In the genomic region with DNA sequence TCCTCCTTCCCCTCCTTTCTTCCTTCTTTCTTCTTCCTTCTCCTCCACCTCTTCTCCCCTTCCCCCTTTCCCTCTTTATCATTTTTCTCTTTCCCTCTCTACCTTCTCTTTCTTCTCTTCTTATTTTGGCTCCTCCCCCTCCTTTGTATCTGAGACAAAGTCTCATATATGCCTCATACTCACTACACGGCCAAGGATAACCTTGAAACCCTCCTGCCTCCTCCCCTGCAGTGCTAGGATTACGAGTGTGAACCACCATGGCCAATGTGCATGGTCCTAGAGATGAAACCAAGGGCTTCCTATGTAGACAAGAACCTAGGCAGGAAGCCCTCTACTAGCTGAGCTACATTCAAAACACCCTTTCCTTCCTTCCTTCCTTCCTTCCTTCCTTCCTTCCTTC, we compare ENCODE assay signal across 19 mouse cellular contexts. TPM values are rescaled to one million over a fixed set of nuclear protein-coding genes. Genes with fewer than 3 reads are reported as not detected.
DNase-seq lines count a peak whose midpoint lies in the region; ATAC-seq and TF ChIP-seq lines count a peak whose summit lies in the region.
"Had no signal": no experiment of that assay in that cellular context is flagged by ENCODE, and none has a peak within 500 bp of the region (broad histone marks: within the 10 kb centered on the region; RNA-seq: fewer than 3 reads in every experiment).

No protein-coding gene starts in this region.

- no peaks in the 10 kb centered on the region for H3K9me3 ChIP-seq in heart, embryonic 13.5 days
- no peaks in the 10 kb centered on the region for H3K9me3 ChIP-seq in lung, embryonic 16.5 days (ENCODE audit: control insufficient read depth, low read length)
- no peaks in the 10 kb centered on the region for H3K9me3 ChIP-seq in liver, embryonic 13.5 days (replicated peaks)
- H3K9me3 ChIP-seq: embryonic facial prominence, embryonic 12.5 days; forebrain, embryonic 15.5 days; heart, embryonic 10.5 days had no signal

- H3K4me3 ChIP-seq in heart, embryonic 13.5 days: no peak overlapping the region
- no peak overlapping the region for H3K4me3 ChIP-seq in lung, embryonic 16.5 days (ENCODE audit: low read length)
- H3K4me3 ChIP-seq in lung, adult 2 months (replicated peaks; ENCODE audit: extremely low read depth, low read depth, low read length): no peak overlapping the region
- H3K4me3 ChIP-seq in liver, embryonic 13.5 days (replicated peaks): no peak overlapping the region
- H3K4me3 ChIP-seq in small intestine, adult 2 months (ENCODE audit: low read depth, low read length): no peak overlapping the region
- H3K4me3 ChIP-seq: embryonic facial prominence, embryonic 12.5 days; forebrain, embryonic 15.5 days; heart, embryonic 10.5 days had no signal

- no peak overlapping the region for H3K9ac ChIP-seq in heart, embryonic 13.5 days
- no peak overlapping the region for H3K9ac ChIP-seq in lung, embryonic 16.5 days (ENCODE audit: low read length)
- H3K9ac ChIP-seq in liver, embryonic 13.5 days: no peak overlapping the region
- H3K9ac ChIP-seq: embryonic facial prominence, embryonic 12.5 days; forebrain, embryonic 15.5 days; hindbrain, embryonic 14.5 days had no signal

- ATAC-seq in heart, embryonic 13.5 days (ENCODE audit: extremely low read depth, insufficient number of reproducible peaks, low FRiP score, low TSS enrichment): no peak
- no peak for ATAC-seq in lung, embryonic 16.5 days (ENCODE audit: low read depth)
- no peak for ATAC-seq in liver, embryonic 13.5 days (ENCODE audit: low read depth)
- ATAC-seq: forebrain, embryonic 15.5 days had no signal

- H3K36me3 ChIP-seq in heart, embryonic 13.5 days: no peaks in the 10 kb centered on the region
- H3K36me3 ChIP-seq in lung, embryonic 16.5 days (ENCODE audit: control insufficient read depth, insufficient read depth, low read length): no peaks in the 10 kb centered on the region
- H3K36me3 ChIP-seq in liver, embryonic 13.5 days: no peaks in the 10 kb centered on the region
- H3K36me3 ChIP-seq in small intestine, adult 2 months (ENCODE audit: control insufficient read depth, insufficient read depth, low read length): no peaks in the 10 kb centered on the region
- H3K36me3 ChIP-seq: embryonic facial prominence, embryonic 12.5 days; forebrain, embryonic 15.5 days; heart, embryonic 10.5 days had no signal

- DNase-seq in heart, adult 11 months: no peak
- DNase-seq in lung, adult 2 months: no peak
- DNase-seq in liver, embryonic 13.5 days: no peak
- DNase-seq in c-Kit-positive CD71-positive TER-119-positive erythroid progenitor cells, embryonic 14.5 days (ENCODE audit: low spot score): no peak
- DNase-seq in spleen, adult 18-20 months: no peak
- DNase-seq: adrenal gland, adult 8-10 months; adrenal gland, postnatal 36 days; cerebellum, adult 11 months; cerebellum, adult 8-10 months; cerebellum, postnatal 14 days; gastrocnemius, postnatal 36 days had no signal

- 44% methylated on average over 2 of the region's 2 CpGs for WGBS in heart, embryonic 13.5 days
- WGBS in lung, embryonic 16.5 days: 38% methylated on average over 2 of the region's 2 CpGs
- WGBS in lung, adult 2 months: 53% methylated on average over 2 of the region's 2 CpGs
- WGBS in liver, embryonic 13.5 days (ENCODE audit: insufficient replicate concordance): 15% methylated on average over 2 of the region's 2 CpGs
- 22% methylated on average over 2 of the region's 2 CpGs for WGBS in small intestine, adult 2 months

- no peak overlapping the region for H3K4me2 ChIP-seq in heart, embryonic 13.5 days
- no peak overlapping the region for H3K4me2 ChIP-seq in lung, embryonic 16.5 days (ENCODE audit: low read depth, low read length)
- H3K4me2 ChIP-seq in liver, embryonic 13.5 days: no peak overlapping the region
- H3K4me2 ChIP-seq: embryonic facial prominence, embryonic 12.5 days; forebrain, embryonic 15.5 days; hindbrain, embryonic 14.5 days had no signal

- H3K27me3 ChIP-seq in heart, embryonic 13.5 days (replicated peaks): peaks cover 6% of the 10 kb centered on the region; the same call in 1 of the 2 replicates
- H3K27me3 ChIP-seq in lung, embryonic 16.5 days (ENCODE audit: control insufficient read depth, insufficient read depth, low read depth, low read length): no peaks in the 10 kb centered on the region
- H3K27me3 ChIP-seq in liver, embryonic 13.5 days: no peaks in the 10 kb centered on the region
- H3K27me3 ChIP-seq in small intestine, adult 2 months (ENCODE audit: control insufficient read depth, insufficient read depth, low read length): no peaks in the 10 kb centered on the region
- H3K27me3 ChIP-seq: embryonic facial prominence, embryonic 12.5 days; forebrain, embryonic 15.5 days had no signal

- H3K4me1 ChIP-seq in heart, embryonic 13.5 days: peaks cover 11% of the 10 kb centered on the region
- H3K4me1 ChIP-seq in lung, embryonic 16.5 days (replicated peaks; ENCODE audit: control insufficient read depth, insufficient read depth, low read length): peaks cover 9% of the 10 kb centered on the region
- H3K4me1 ChIP-seq in lung, adult 2 months (ENCODE audit: control insufficient read depth, insufficient read depth, low read length): peaks cover 7% of the 10 kb centered on the region
- peaks cover 56% of the 10 kb centered on the region for H3K4me1 ChIP-seq in liver, embryonic 13.5 days (replicated peaks)
- H3K4me1 ChIP-seq in small intestine, adult 2 months (ENCODE audit: control insufficient read depth, insufficient read depth, insufficient read length, low read length): peaks cover 35% of the 10 kb centered on the region
- H3K4me1 ChIP-seq: embryonic facial prominence, embryonic 12.5 days; forebrain, embryonic 15.5 days had no signal

- TF ChIP-seq POLR2A in lung, adult 2 months (IDR thresholded peaks at IDR 0.05; ENCODE audit: borderline replicate concordance, extremely low read depth, low read depth, low read length): no peak
- TF ChIP-seq POLR2A in small intestine, adult 2 months (IDR thresholded peaks at IDR 0.05; ENCODE audit: low read depth, low read length): no peak

- 0 out of 2 replicates have a peak overlapping the region, but pooled peaks have one; percentile 26 for H3K27ac ChIP-seq in heart, embryonic 13.5 days (replicated peaks)
- peak overlapping the region; percentile 88 for H3K27ac ChIP-seq in lung, embryonic 16.5 days (ENCODE audit: low read length)
- 0 out of 2 replicates have a peak overlapping the region, but pooled peaks have one; percentile 56 for H3K27ac ChIP-seq in liver, embryonic 13.5 days
- peak overlapping the region; percentile 70 for H3K27ac ChIP-seq in small intestine, adult 2 months (ENCODE audit: insufficient read depth, low read depth, low read length)
- H3K27ac ChIP-seq: embryonic facial prominence, embryonic 12.5 days; forebrain, embryonic 15.5 days; hindbrain, embryonic 14.5 days had no signal

- no peak for TF ChIP-seq CTCF in lung, adult 2 months (IDR thresholded peaks at IDR 0.05; ENCODE audit: insufficient read depth, low read length)
- TF ChIP-seq CTCF in small intestine, adult 2 months (IDR thresholded peaks at IDR 0.05; ENCODE audit: extremely low read depth, insufficient read length, insufficient replicate concordance, low read depth, low read length): no peak

RNA-seq across cellular contexts. Expression of gene Cldn3, which starts 11.1 kb away (rescaled TPM):
- 6.3 and 7.0 TPM in 2 replicates for polyA plus RNA-seq in heart, embryonic 13.5 days (2015; fragmentation: Nextera tagmentation; extraction: Ambion mirVana)
- polyA plus RNA-seq in lung, embryonic 16.5 days (2015; fragmentation: Nextera tagmentation; extraction: Ambion mirVana): 328 and 355 TPM in 2 replicates
- polyA plus RNA-seq in lung, adult 2 months (2012; rRNA removed): 333 and 552 TPM in 2 replicates
- 0.38 and 0.74 TPM in 2 replicates for polyA plus RNA-seq in liver, embryonic 13.5 days (2015; fragmentation: Nextera tagmentation; extraction: Ambion mirVana)
- polyA plus RNA-seq in small intestine, adult 2 months (2012; rRNA removed): 1,043 and 2,448 TPM in 2 replicates

RNA-seq across cellular contexts. Expression of gene Cldn4, which starts 28.2 kb away (rescaled TPM):
- polyA plus RNA-seq in heart, embryonic 13.5 days (2015; fragmentation: Nextera tagmentation; extraction: Ambion mirVana): 1.6 and 1.7 TPM in 2 replicates
- polyA plus RNA-seq in lung, embryonic 16.5 days (2015; fragmentation: Nextera tagmentation; extraction: Ambion mirVana): 33.0 and 33.1 TPM in 2 replicates
- 9.2 and 18.9 TPM in 2 replicates for polyA plus RNA-seq in lung, adult 2 months (2012; rRNA removed)
- 0.15 and 0.32 TPM in 2 replicates for polyA plus RNA-seq in liver, embryonic 13.5 days (2015; fragmentation: Nextera tagmentation; extraction: Ambion mirVana)
- 112 and 571 TPM in 2 replicates for polyA plus RNA-seq in small intestine, adult 2 months (2012; rRNA removed)
- polyA plus RNA-seq: forebrain, embryonic 15.5 days; heart, postnatal 0 days; hindbrain, embryonic 14.5 days had no signal

RNA-seq across cellular contexts. Expression of gene Abhd11, which starts 34.0 kb away (rescaled TPM):
- 59.1 and 65.8 TPM in 2 replicates for polyA plus RNA-seq in heart, embryonic 13.5 days (2015; fragmentation: Nextera tagmentation; extraction: Ambion mirVana)
- polyA plus RNA-seq in lung, embryonic 16.5 days (2015; fragmentation: Nextera tagmentation; extraction: Ambion mirVana): 73.3 and 73.4 TPM in 2 replicates
- polyA plus RNA-seq in lung, adult 2 months (2012; rRNA removed): 66.9 and 78.4 TPM in 2 replicates
- 37.0 and 37.3 TPM in 2 replicates for polyA plus RNA-seq in liver, embryonic 13.5 days (2015; fragmentation: Nextera tagmentation; extraction: Ambion mirVana)
- 48.1 and 90.7 TPM in 2 replicates for polyA plus RNA-seq in small intestine, adult 2 months (2012; rRNA removed)

RNA-seq across cellular contexts. Expression of gene Mettl27, which starts 42.8 kb away (rescaled TPM):
- polyA plus RNA-seq in heart, embryonic 13.5 days (2015; fragmentation: Nextera tagmentation; extraction: Ambion mirVana): 9.3 and 10.4 TPM in 2 replicates
- polyA plus RNA-seq in lung, embryonic 16.5 days (2015; fragmentation: Nextera tagmentation; extraction: Ambion mirVana): 30.6 and 33.5 TPM in 2 replicates
- 16.3 and 23.2 TPM in 2 replicates for polyA plus RNA-seq in lung, adult 2 months (2012; rRNA removed)
- 10.6 and 12.2 TPM in 2 replicates for polyA plus RNA-seq in liver, embryonic 13.5 days (2015; fragmentation: Nextera tagmentation; extraction: Ambion mirVana)
- 8.2 and 21.4 TPM in 2 replicates for polyA plus RNA-seq in small intestine, adult 2 months (2012; rRNA removed)

RNA-seq across cellular contexts. Expression of gene Stx1a, which starts 48.4 kb away (rescaled TPM):
- polyA plus RNA-seq in heart, embryonic 13.5 days (2015; fragmentation: Nextera tagmentation; extraction: Ambion mirVana): 8.2 and 8.3 TPM in 2 replicates
- 11.8 and 12.4 TPM in 2 replicates for polyA plus RNA-seq in lung, embryonic 16.5 days (2015; fragmentation: Nextera tagmentation; extraction: Ambion mirVana)
- polyA plus RNA-seq in lung, adult 2 months (2012; rRNA removed): 10.6 and 11.7 TPM in 2 replicates
- 1.3 and 1.5 TPM in 2 replicates for polyA plus RNA-seq in liver, embryonic 13.5 days (2015; fragmentation: Nextera tagmentation; extraction: Ambion mirVana)
- polyA plus RNA-seq in small intestine, adult 2 months (2012; rRNA removed): 4.6 and 5.1 TPM in 2 replicates

Comparison
In these comparisons a context has a peak if more than half of its experiments do, and no peak if none do; other contexts are left out.
1. H3K27ac ChIP-seq: peak in every context shown above with its lines; median percentile 88 in lung, embryonic 16.5 days; 70 in small intestine, adult 2 months; 56 in liver, embryonic 13.5 days; 26 in heart, embryonic 13.5 days.
2. RNA of gene Cldn3, which starts 11.1 kb away (polyA plus RNA-seq): 1,043 to 2,448 TPM in small intestine, adult 2 months, 333 to 552 TPM in lung, adult 2 months and 328 to 355 TPM in lung, embryonic 16.5 days; 6.3 to 7.0 TPM in heart, embryonic 13.5 days and 0.38 to 0.74 TPM in liver, embryonic 13.5 days; every median in the first group is over 10 times any median in the second.